Mouse (Mus musculus): Measurements from ENCODE around the gene Mphosph9. TPM values are rescaled to one million over a fixed set of nuclear protein-coding genes. Genes with fewer than 3 reads are reported as not detected.
A peak's percentile ranks its signal among the peaks of the same experiment; 100 is the strongest.
"Not testable (repeated sequence)": the region's sequence is repeated elsewhere in the genome, so short reads cannot be mapped to it uniquely, and the experiment has no call there.

Gene Mphosph9
- polyA plus RNA-seq, 1 experiment: 3.1 TPM

- H3K27ac ChIP-seq (ENCODE audit: insufficient read depth, low read depth, low read length): no peak overlapping the region
- H3K36me3 ChIP-seq (ENCODE audit: control insufficient read depth, insufficient read depth, low read length): no peaks in the 10 kb centered on the region
- no peak overlapping the region for H3K4me3 ChIP-seq (ENCODE audit: insufficient read depth, low read depth, low read length)
- H3K4me1 ChIP-seq (ENCODE audit: control insufficient read depth, insufficient read depth, low read length): no peaks in the 10 kb centered on the region
- DNase-seq: no peak
- TF ChIP-seq CTCF (conservative IDR thresholded peaks at IDR 0.05; ENCODE audit: insufficient read depth, insufficient read length, low read depth, low read length) (no peak), POLR2A (IDR thresholded peaks at IDR 0.05; ENCODE audit: low read depth, low read length) (no peak)
- 89% methylated on average over 4 of the region's 4 CpGs for WGBS
- H3K27me3 ChIP-seq (replicated peaks; ENCODE audit: control insufficient read depth, insufficient read depth, low read length): no peaks in the 10 kb centered on the region; the same call in 1 of the 2 replicates
Measured at GRCm38 (mm10) chr5:124300132-124300531, 27.6 kb downstream of the Mphosph9 start.

DNA sequence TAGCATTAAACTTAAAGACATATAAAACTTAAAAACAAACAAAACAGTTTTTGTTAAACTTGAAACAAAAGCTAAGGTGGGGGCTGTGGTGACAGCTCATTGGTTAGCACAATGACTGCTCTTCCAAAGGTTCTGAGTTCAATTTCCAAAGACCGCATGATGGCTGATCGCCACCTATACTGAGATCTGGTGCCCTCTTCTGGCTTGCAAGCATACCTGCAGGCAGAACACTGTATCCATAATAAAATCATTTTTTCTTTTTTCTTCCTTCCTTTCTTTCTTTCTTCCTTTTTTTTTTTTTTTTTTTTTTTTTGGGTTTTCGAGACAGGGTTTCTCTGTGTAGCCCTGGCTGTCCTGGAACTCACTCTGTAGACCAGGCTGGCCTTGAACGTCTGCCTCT lies 28.5 kb downstream of the Mphosph9 start:
- H3K4me3 ChIP-seq (ENCODE audit: insufficient read depth, low read depth, low read length); H3K4me1 ChIP-seq (ENCODE audit: control insufficient read depth, insufficient read depth, low read length); H3K36me3 ChIP-seq (ENCODE audit: control insufficient read depth, insufficient read depth, low read length); H3K27me3 ChIP-seq (replicated peaks; ENCODE audit: control insufficient read depth, insufficient read depth, low read length); H3K27ac ChIP-seq (ENCODE audit: insufficient read depth, low read depth, low read length): not testable (repeated sequence)
- peak; percentile 2 for DNase-seq
- WGBS: 50% methylated on average over 3 of the region's 4 CpGs
- TF ChIP-seq CTCF (conservative IDR thresholded peaks at IDR 0.05; ENCODE audit: insufficient read depth, insufficient read length, low read depth, low read length): peak; percentile 69

DNA sequence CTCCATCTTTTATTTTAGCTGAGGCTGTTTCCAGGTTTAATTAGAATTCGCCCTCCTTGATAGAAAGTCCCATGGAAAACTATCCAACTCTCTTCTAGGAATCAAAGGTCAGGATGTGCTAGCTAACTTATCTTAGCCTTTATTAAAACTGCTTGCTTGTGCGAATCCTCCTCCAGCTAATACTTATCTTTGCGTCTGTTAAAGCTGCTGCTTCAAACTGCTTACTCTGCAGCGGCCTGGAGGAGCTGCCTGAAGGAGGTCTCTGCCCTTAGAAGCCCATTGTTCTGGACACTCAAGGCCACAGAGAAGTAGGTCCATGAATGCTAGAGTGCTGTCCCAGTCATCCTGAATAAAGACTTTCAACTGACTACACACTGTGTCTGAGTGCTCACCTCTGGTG lies 31.3 kb downstream of the Mphosph9 start:
- no peak for TF ChIP-seq CTCF (conservative IDR thresholded peaks at IDR 0.05; ENCODE audit: insufficient read depth, insufficient read length, low read depth, low read length)
- no peak for TF ChIP-seq POLR2A (IDR thresholded peaks at IDR 0.05; ENCODE audit: low read depth, low read length)
- Histone ChIP-seq H3K4me3 (ENCODE audit: insufficient read depth, low read depth, low read length) (no peak overlapping the region), H3K4me1 (ENCODE audit: control insufficient read depth, insufficient read depth, low read length) (no peaks in the 10 kb centered on the region), H3K36me3 (ENCODE audit: control insufficient read depth, insufficient read depth, low read length) (no peaks in the 10 kb centered on the region; the same call in 1 of the 2 replicates), H3K27me3 (replicated peaks; ENCODE audit: control insufficient read depth, insufficient read depth, low read length) (no peaks in the 10 kb centered on the region; the same call in 1 of the 2 replicates), H3K27ac (ENCODE audit: insufficient read depth, low read depth, low read length) (no peak overlapping the region)
- WGBS: 73% methylated on average over 4 of the region's 4 CpGs
- no peak for DNase-seq

DNA sequence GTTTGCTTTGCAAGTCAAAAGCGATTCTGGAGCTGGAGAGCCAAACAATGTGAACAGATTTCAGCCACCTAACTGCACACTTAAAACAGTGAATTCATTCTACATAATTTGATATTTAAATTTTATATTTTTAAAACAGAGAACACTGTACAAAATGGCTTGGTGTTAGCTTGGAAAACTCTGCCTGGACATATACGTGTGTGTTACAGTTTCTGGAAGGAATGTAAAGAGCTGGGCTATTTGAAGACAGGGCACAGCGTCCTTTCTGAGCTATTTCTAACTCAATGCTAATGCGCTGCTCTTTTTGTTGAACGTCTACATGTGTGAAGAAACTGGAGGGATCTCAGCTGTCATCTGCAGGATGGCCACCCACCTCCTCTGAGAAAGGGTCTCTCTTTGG lies 33.8 kb downstream of the Mphosph9 start:
- WGBS: 95% methylated on average over 5 of the region's 5 CpGs
- no peak overlapping the region for H3K27ac ChIP-seq (ENCODE audit: insufficient read depth, low read depth, low read length)
- H3K27me3 ChIP-seq (replicated peaks; ENCODE audit: control insufficient read depth, insufficient read depth, low read length): no peaks in the 10 kb centered on the region
- no peak overlapping the region for H3K4me3 ChIP-seq (ENCODE audit: insufficient read depth, low read depth, low read length)
- no peaks in the 10 kb centered on the region for H3K4me1 ChIP-seq (ENCODE audit: control insufficient read depth, insufficient read depth, low read length)
- no peaks in the 10 kb centered on the region; the same call in 1 of the 2 replicates for H3K36me3 ChIP-seq (ENCODE audit: control insufficient read depth, insufficient read depth, low read length)
- DNase-seq: no peak
- no peak for TF ChIP-seq POLR2A (IDR thresholded peaks at IDR 0.05; ENCODE audit: low read depth, low read length)
- no peak for TF ChIP-seq CTCF (conservative IDR thresholded peaks at IDR 0.05; ENCODE audit: insufficient read depth, insufficient read length, low read depth, low read length)

- Histone ChIP-seq H3K4me1 (ENCODE audit: control insufficient read depth, insufficient read depth, low read length) (no peaks in the 10 kb centered on the region), H3K27ac (ENCODE audit: insufficient read depth, low read depth, low read length) (no peak overlapping the region), H3K36me3 (ENCODE audit: control insufficient read depth, insufficient read depth, low read length) (no peaks in the 10 kb centered on the region; the same call in 1 of the 2 replicates), H3K27me3 (replicated peaks; ENCODE audit: control insufficient read depth, insufficient read depth, low read length) (no peaks in the 10 kb centered on the region), H3K4me3 (ENCODE audit: insufficient read depth, low read depth, low read length) (no peak overlapping the region)
- DNase-seq: no peak
- 94% methylated on average over 4 of the region's 4 CpGs for WGBS
- TF ChIP-seq CTCF (conservative IDR thresholded peaks at IDR 0.05; ENCODE audit: insufficient read depth, insufficient read length, low read depth, low read length) (no peak), POLR2A (IDR thresholded peaks at IDR 0.05; ENCODE audit: low read depth, low read length) (no peak)
Measured at GRCm38 (mm10) chr5:124290216-124290615, 37.6 kb downstream of the Mphosph9 start.

DNA sequence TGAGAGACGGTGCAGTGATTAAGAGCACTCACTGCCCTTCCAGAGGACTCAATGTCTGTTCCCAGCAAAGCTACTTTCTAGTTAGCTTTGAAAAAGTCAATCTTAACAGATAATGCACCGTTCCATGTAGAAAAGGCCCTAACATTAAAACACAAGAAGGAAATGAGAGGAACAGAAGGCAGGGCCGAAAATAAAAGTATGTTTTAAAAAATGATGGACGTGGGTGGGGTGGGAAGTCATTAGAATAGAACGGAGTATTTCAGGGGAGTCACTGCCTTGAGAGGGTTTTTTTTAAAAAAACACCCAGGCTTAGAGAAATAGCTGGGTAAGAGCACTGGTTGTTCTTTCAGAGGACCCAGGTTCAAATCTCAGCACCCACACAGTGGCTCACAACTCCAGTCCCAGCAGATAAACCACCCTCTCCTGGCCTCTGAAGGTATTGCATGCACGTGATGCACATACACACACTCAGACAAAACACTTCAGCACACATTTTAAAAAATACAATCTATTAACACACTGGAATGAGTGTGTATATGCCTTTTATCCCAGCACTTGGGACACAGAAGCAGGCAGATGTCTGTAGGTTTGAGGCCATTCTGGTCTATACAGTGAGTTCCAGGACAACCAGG lies 40.0 kb downstream of the Mphosph9 start:
- no peaks in the 10 kb centered on the region for H3K27me3 ChIP-seq (replicated peaks; ENCODE audit: control insufficient read depth, insufficient read depth, low read length)
- 97% methylated on average over 6 of the region's 6 CpGs for WGBS
- DNase-seq: no peak
- H3K36me3 ChIP-seq (ENCODE audit: control insufficient read depth, insufficient read depth, low read length): no peaks in the 10 kb centered on the region; the same call in 1 of the 2 replicates
- TF ChIP-seq POLR2A (IDR thresholded peaks at IDR 0.05; ENCODE audit: low read depth, low read length) (no peak), CTCF (conservative IDR thresholded peaks at IDR 0.05; ENCODE audit: insufficient read depth, insufficient read length, low read depth, low read length) (0 out of 2 replicates have a peak, but pooled peaks have one; percentile 5)
- H3K4me1 ChIP-seq (ENCODE audit: control insufficient read depth, insufficient read depth, low read length): no peaks in the 10 kb centered on the region
- H3K4me3 ChIP-seq (ENCODE audit: insufficient read depth, low read depth, low read length): no peak overlapping the region
- H3K27ac ChIP-seq (ENCODE audit: insufficient read depth, low read depth, low read length): no peak overlapping the region

- H3K4me3 ChIP-seq (ENCODE audit: insufficient read depth, low read depth, low read length): no peak overlapping the region
- DNase-seq: peak; percentile 26
- H3K27ac ChIP-seq (ENCODE audit: insufficient read depth, low read depth, low read length): no peak overlapping the region
- H3K4me1 ChIP-seq (ENCODE audit: control insufficient read depth, insufficient read depth, low read length): no peaks in the 10 kb centered on the region
- no peaks in the 10 kb centered on the region; the same call in 1 of the 2 replicates for H3K36me3 ChIP-seq (ENCODE audit: control insufficient read depth, insufficient read depth, low read length)
- H3K27me3 ChIP-seq (replicated peaks; ENCODE audit: control insufficient read depth, insufficient read depth, low read length): no peaks in the 10 kb centered on the region
- TF ChIP-seq POLR2A (IDR thresholded peaks at IDR 0.05; ENCODE audit: low read depth, low read length): no peak
- TF ChIP-seq CTCF (conservative IDR thresholded peaks at IDR 0.05; ENCODE audit: insufficient read depth, insufficient read length, low read depth, low read length): peak; percentile 56
- WGBS: 71% methylated on average over 3 of the region's 3 CpGs
Measured at GRCm38 (mm10) chr5:124284330-124284729, 43.4 kb downstream of the Mphosph9 start.

Measured in kidney, adult 2 months (tissue).